Mouse (Mus musculus) stomach, postnatal 0 days (tissue): ENCODE measurements around the gene Rnpepl1. TPM values are rescaled to one million over a fixed set of nuclear protein-coding genes. Genes with fewer than 3 reads are reported as not detected.

Source experiments
- ATAC-seq: fragments of 200-750 bp; cut with Nextera tagmentation; 2 replicates; pipeline ENCODE4 v1.8.0; 2017; ENCODE audit not compliant: low FRiP score, low TSS enrichment
- DNase-seq: peaks from one replicate; pipeline ENCODE4 v3.0.0-alpha.2; 2016; ENCODE audit warnings: low spot score
- H3K27ac ChIP-seq: fragments of 300-500 bp; sonication (generic); replicated peaks from 2 replicates; pipeline ENCODE4 v1.5.1; 2014; ENCODE audit warnings: mild to moderate bottlenecking, control low read depth
- H3K27me3 ChIP-seq: fragments of 300-500 bp; sonication (generic); 2 replicates; pipeline ENCODE4 v1.6.1; 2014; ENCODE audit warnings: low read length; ENCODE audit not compliant: control insufficient read depth, insufficient read depth
- H3K36me3 ChIP-seq: fragments of 300-500 bp; sonication (generic); 2 replicates; pipeline ENCODE4 v1.6.1; 2014; ENCODE audit warnings: low read length, mixed read lengths; ENCODE audit not compliant: control insufficient read depth, insufficient read depth
- H3K4me1 ChIP-seq: fragments of 300-500 bp; sonication (generic); replicated peaks from 2 replicates; pipeline ENCODE4 v1.6.1; 2014; ENCODE audit warnings: antibody characterized with exemption; ENCODE audit not compliant: control insufficient read depth, insufficient read depth
- H3K4me2 ChIP-seq: fragments of 300-500 bp; sonication (generic); replicated peaks from 2 replicates; pipeline ENCODE4 v1.6.1; 2014; ENCODE audit warnings: low read depth, mild to moderate bottlenecking, control low read depth, moderate library complexity
- H3K4me3 ChIP-seq: fragments of 300-500 bp; sonication (generic); 2 replicates; pipeline ENCODE4 v1.5.1; 2014; ENCODE audit warnings: low read depth, low read length, control low read depth
- H3K9ac ChIP-seq: fragments of 300-500 bp; sonication (generic); 2 replicates; pipeline ENCODE4 v1.6.1; 2014; ENCODE audit warnings: mild to moderate bottlenecking, low read length, control low read depth, mixed read lengths
- H3K9me3 ChIP-seq: fragments of 300-500 bp; sonication (generic); 2 replicates; pipeline ENCODE4 v1.6.1; 2016; ENCODE audit warnings: low read length; ENCODE audit not compliant: control insufficient read depth
- CTCF ChIP-seq: IDR thresholded peaks from 2 replicates; pipeline ENCODE4 v1.5.1; 2016; ENCODE audit warnings: antibody characterized with exemption, low read depth, mild to moderate bottlenecking, moderate library complexity
- EP300 ChIP-seq: optimal IDR thresholded peaks from 2 replicates; pipeline ENCODE3; 2016; ENCODE audit warnings: antibody characterized with exemption
- WGBS: fragments of 180-500 bp; shearing (Covaris S2); extraction: QIAGEN DNeasy Blood & Tissue Kit; methylation state at CpG from one replicate; pipeline ENCODE4 v1.1.7; 2014; 5-methylcytosine and 5-hydroxymethylcytosine counted together
- polyA plus RNA-seq: library from polyadenylated mRNA; unstranded; fragments of >200 nt; fragmentation: Nextera tagmentation; extraction: Ambion mirVana; gene quantifications from 2 replicates; pipeline ENCODE4 v1.2.1, GENCODE M21; 2015

Gene Rnpepl1
- polyA plus RNA-seq, 1 experiment from 2014 or later: 36.7 TPM

DNA sequence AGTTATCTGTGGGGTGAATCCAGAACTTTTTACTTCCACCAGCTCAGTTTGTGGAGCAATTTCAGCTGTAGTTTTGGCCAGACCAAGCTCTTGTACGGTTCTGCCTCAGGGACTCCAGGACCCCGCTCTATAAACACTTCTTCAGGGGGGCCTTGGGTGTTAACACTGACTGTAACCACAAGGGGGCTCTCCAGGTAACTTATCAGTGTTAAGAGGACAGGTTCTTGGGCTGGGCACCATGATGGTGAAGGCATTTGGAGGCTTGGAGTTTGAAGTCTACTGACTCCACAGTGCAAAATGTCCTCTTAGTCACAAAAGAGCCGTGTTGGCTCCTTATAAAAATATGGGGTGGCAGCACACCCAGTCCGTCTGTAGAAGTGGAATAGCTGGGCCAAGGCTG, 1.5 kb upstream of the Rnpepl1 start:
- Histone ChIP-seq H3K4me2 (no peak overlapping the region), H3K9ac (no peak overlapping the region), H3K27ac (no peak overlapping the region), H3K4me3 (no peak overlapping the region), H3K36me3 (no peaks in the 10 kb centered on the region), H3K27me3 (no peaks in the 10 kb centered on the region), H3K4me1 (peaks cover 12% of the 10 kb centered on the region), H3K9me3 (no peaks in the 10 kb centered on the region)
- DNase-seq: no peak
- TF ChIP-seq CTCF (peak; percentile 60), EP300 (no peak)
- WGBS: 68% methylated on average over 4 of the region's 4 CpGs
- ATAC-seq: no peak

DNA sequence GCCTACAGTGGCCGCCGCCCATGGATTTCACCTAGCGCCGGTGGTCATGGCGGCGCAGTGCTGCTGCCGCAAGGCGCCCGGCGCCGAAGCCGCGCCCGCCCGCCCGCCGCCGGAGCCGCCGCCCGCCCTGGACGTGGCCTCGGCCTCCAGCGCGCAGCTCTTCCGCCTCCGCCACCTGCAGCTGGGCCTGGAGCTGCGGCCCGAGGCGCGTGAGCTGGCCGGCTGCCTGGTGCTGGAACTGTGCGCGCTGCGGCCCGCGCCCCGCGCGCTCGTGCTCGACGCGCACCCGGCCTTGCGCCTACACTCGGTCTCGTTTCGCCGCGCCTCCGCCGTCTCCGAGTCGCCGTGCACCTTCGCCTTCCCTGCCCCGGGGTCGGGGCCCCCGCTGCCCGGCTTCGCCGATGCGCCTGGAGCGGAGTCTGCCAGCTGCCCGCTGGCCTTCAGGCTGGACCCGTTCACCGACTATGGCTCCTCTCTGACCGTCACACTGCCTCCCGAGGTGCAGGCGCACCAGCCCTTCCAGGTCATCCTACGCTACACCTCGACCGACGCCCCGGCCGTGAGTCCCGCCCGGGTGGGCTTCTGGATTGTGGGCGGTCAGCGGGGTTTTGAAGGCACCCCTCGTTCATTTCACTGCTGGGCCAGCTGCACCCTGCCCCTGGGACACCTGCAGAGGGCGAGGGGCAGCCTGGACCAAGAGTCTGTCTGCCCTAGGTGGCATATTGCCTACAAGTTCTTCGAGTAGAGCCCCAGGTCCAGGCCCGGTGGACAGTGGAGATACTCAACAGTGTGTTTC, 540 bp downstream of the Rnpepl1 start:
- WGBS: under 1% methylated on average over 52 of the region's 85 CpGs

DNA sequence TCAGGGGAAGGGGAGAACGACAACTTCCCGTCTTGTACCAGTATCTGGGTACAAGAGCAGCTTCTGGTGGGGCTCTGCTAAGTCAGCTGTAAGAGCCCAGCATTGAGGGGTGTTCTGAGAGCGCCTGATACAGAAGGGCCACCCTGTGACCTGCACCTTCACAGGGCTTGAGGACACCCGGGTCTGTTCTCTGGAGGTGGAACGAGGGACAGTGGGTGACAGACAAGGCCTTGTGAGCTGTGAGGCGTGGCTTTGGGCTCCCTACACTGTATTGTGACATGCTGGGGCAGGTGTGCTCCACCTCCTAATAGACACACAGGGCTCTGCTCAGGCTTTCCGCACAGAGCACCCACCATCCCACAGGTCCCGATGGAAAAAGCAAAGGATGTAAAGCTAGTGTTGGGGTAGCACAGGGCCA, 1.1 kb downstream of the Rnpepl1 start:
- no peaks in the 10 kb centered on the region for H3K9me3 ChIP-seq
- H3K36me3 ChIP-seq: peaks cover 13% of the 10 kb centered on the region
- H3K9ac ChIP-seq: peak overlapping the region; percentile 94
- ATAC-seq (no peak; the same call in 1 of the 2 replicates), DNase-seq (peak; percentile 57)
- 24% methylated on average over 8 of the region's 8 CpGs for WGBS
- peak overlapping the region; percentile 98 for H3K27ac ChIP-seq
- TF ChIP-seq CTCF: no peak
- no peak for TF ChIP-seq EP300
- no peaks in the 10 kb centered on the region for H3K27me3 ChIP-seq
- H3K4me3 ChIP-seq: peak overlapping the region; percentile 83
- H3K4me2 ChIP-seq: peak overlapping the region; percentile 95
- peaks cover 12% of the 10 kb centered on the region for H3K4me1 ChIP-seq

More for the DNA sequence above, 540 bp downstream of the Rnpepl1 start:
- Histone ChIP-seq H3K27me3 (no peaks in the 10 kb centered on the region), H3K4me3 (peak overlapping the region; percentile 83), H3K4me1 (peaks cover 12% of the 10 kb centered on the region), H3K27ac (peak overlapping the region; percentile 98), H3K9ac (peak overlapping the region; percentile 94), H3K36me3 (peaks cover 8% of the 10 kb centered on the region), H3K4me2 (peak overlapping the region; percentile 95), H3K9me3 (no peaks in the 10 kb centered on the region)
- ATAC-seq (peak; percentile 48), DNase-seq (peak; percentile 70)
- TF ChIP-seq EP300: no peak
- no peak; the same call in 1 of the 2 replicates for TF ChIP-seq CTCF

DNA sequence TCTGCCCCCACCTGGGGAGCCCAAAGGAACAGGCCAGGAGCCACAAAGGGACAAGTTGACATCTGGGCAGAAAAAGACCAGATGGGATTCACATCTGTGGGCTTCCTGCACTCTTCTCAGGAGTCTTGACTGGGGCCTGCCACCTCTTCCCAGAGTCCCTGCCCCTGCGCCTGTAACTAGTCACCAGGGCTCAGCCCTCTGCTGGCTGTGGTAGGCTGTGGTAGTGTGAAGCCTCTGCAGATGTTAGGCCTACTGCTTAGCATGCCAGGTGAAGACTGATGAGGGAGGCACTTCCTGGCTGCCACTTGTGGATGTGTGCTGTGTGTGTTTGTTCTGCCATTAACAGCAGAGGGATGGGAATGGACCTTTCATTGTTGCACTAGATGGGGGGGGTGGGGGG, 1.7 kb downstream of the Rnpepl1 start:
- no peaks in the 10 kb centered on the region for H3K9me3 ChIP-seq

DNA sequence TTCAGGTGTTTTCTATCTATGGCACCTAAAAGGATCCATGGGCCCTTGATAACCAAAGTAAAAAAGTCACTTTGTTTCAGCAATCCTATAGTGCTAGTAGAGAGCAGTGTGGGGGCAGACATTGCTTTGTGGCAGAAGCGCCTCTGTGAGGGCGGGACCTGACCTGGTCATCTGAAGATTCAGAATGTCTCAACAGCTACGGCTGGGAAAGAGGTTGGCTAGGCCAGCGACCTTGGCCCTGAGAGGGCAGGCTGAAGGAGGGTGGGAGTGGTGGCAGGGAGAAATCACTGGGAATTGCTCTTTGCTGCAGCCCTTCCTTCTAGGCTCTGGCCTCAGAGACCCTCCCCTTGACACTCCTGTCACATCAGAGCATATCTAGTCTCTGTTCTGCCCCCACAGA, 3.7 kb downstream of the Rnpepl1 start:
- Histone ChIP-seq H3K4me2 (no peak overlapping the region), H3K27ac (no peak overlapping the region), H3K36me3 (peaks cover 27% of the 10 kb centered on the region)

More for the DNA sequence above, 1.7 kb downstream of the Rnpepl1 start:
- H3K4me1 ChIP-seq: peaks cover 12% of the 10 kb centered on the region
- H3K27ac ChIP-seq: peak overlapping the region; percentile 30; the same call in 1 of the 2 replicates
- H3K9ac ChIP-seq: peak overlapping the region; percentile 94
- TF ChIP-seq EP300 (no peak), CTCF (peak; percentile 51)
- peaks cover 16% of the 10 kb centered on the region for H3K36me3 ChIP-seq
- 24% methylated on average over 1 of the region's 1 CpGs for WGBS
- DNase-seq (peak; percentile 56), ATAC-seq (peak; percentile 27; the same call in 1 of the 2 replicates)
- H3K4me3 ChIP-seq: peak overlapping the region; percentile 83
- no peaks in the 10 kb centered on the region for H3K27me3 ChIP-seq
- H3K4me2 ChIP-seq: peak overlapping the region; percentile 95

DNA sequence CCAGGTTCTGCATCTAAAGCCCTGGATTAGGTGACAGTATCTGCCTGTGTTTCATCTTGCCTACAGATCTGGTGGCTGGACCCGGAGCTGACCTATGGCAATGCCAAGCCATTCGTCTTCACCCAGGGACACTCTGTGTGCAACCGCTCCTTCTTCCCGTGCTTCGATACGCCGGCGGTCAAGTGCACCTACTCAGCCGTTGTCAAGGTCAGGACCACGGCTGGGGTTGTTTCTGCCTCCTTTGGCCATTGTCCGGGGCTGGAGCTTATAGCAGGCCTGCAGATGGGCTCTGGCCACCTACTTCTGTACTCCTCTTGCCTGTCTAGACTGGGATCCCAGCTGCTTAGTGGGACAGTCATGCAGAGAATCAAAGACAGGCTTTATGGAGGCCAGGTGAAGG, 4.4 kb downstream of the Rnpepl1 start:
- Histone ChIP-seq H3K4me1 (no peaks in the 10 kb centered on the region; the same call in 1 of the 2 replicates), H3K9ac (no peak overlapping the region), H3K27me3 (no peaks in the 10 kb centered on the region), H3K27ac (no peak overlapping the region), H3K36me3 (peaks cover 34% of the 10 kb centered on the region), H3K9me3 (no peaks in the 10 kb centered on the region), H3K4me2 (no peak overlapping the region), H3K4me3 (no peak overlapping the region)
- DNase-seq: no peak
- ATAC-seq: no peak
- 93% methylated on average over 11 of the region's 11 CpGs for WGBS
- TF ChIP-seq EP300 (no peak), CTCF (no peak)

More for the DNA sequence above, 3.7 kb downstream of the Rnpepl1 start:
- DNase-seq (no peak), ATAC-seq (no peak)
- no peak for TF ChIP-seq EP300
- no peak for TF ChIP-seq CTCF
- Histone ChIP-seq H3K9me3 (no peaks in the 10 kb centered on the region), H3K9ac (no peak overlapping the region), H3K27me3 (no peaks in the 10 kb centered on the region), H3K4me1 (peaks cover 7% of the 10 kb centered on the region), H3K4me3 (no peak overlapping the region)
- 79% methylated on average over 4 of the region's 4 CpGs for WGBS
